Mouse (Mus musculus) midbrain, embryonic 16.5 days (tissue): ENCODE results near the gene Eef1b2. TPM values are rescaled to one million over a fixed set of nuclear protein-coding genes. Genes with fewer than 3 reads are reported as not detected.

ENCODE experiments used
- ATAC-seq: fragments of 200-750 bp; cut with Nextera tagmentation; 2 replicates; pipeline ENCODE4 v1.8.0; 2017; ENCODE audit warnings: moderate TSS enrichment
- H3K27ac ChIP-seq: fragments of 300-500 bp; sonication (generic); 2 replicates; pipeline ENCODE4 v1.5.1; 2014; ENCODE audit warnings: mild to moderate bottlenecking, low read length, mixed read lengths
- H3K27me3 ChIP-seq: fragments of 300-500 bp; sonication (generic); 2 replicates; pipeline ENCODE4 v1.6.1; 2014; ENCODE audit warnings: low read depth, low read length, mixed read lengths; ENCODE audit not compliant: control insufficient read depth, insufficient read depth
- H3K36me3 ChIP-seq: fragments of 300-500 bp; sonication (generic); 2 replicates; pipeline ENCODE4 v1.6.1; 2014; ENCODE audit warnings: mild to moderate bottlenecking, low read length, moderate library complexity, mixed read lengths; ENCODE audit not compliant: control insufficient read depth, insufficient read depth
- H3K4me1 ChIP-seq: fragments of 300-500 bp; sonication (generic); 2 replicates; pipeline ENCODE4 v1.6.1; 2014; ENCODE audit warnings: mild to moderate bottlenecking, low read length, mixed read lengths; ENCODE audit not compliant: control insufficient read depth, insufficient read depth
- H3K4me2 ChIP-seq: fragments of 300-500 bp; sonication (generic); 2 replicates; pipeline ENCODE4 v1.6.1; 2014; ENCODE audit warnings: mild to moderate bottlenecking, low read length, mixed read lengths
- H3K4me3 ChIP-seq: fragments of 300-500 bp; sonication (generic); 2 replicates; pipeline ENCODE4 v1.5.1; 2014; ENCODE audit warnings: low read depth, mild to moderate bottlenecking, low read length, moderate library complexity, mixed read lengths
- H3K9ac ChIP-seq: fragments of 300-500 bp; sonication (generic); 2 replicates; pipeline ENCODE4 v1.6.1; 2014; ENCODE audit warnings: low read depth, low read length, mixed read lengths
- H3K9me3 ChIP-seq: fragments of 300-500 bp; sonication (generic); replicated peaks from 2 replicates; pipeline ENCODE4 v1.6.1; 2014; ENCODE audit warnings: mild to moderate bottlenecking, low read length, mixed read lengths; ENCODE audit not compliant: control insufficient read depth, poor library complexity, severe bottlenecking
- WGBS: fragments of 180-500 bp; shearing (Covaris S2); extraction: QIAGEN DNeasy Blood & Tissue Kit; methylation state at CpG from one replicate; pipeline ENCODE4 v1.1.7; 2014; 5-methylcytosine and 5-hydroxymethylcytosine counted together
- polyA plus RNA-seq: library from polyadenylated mRNA; unstranded; fragments of >200 nt; fragmentation: Nextera tagmentation; extraction: Ambion mirVana; gene quantifications from 2 replicates; pipeline ENCODE4 v1.2.1, GENCODE M21; 2015

The Eef1b2 gene
- polyA plus RNA-seq, 1 experiment from 2014 or later: 433 TPM

- Histone ChIP-seq H3K9me3 (no peaks in the 10 kb centered on the region; the same call in 1 of the 2 replicates), H3K27ac (no peak overlapping the region), H3K9ac (no peak overlapping the region), H3K27me3 (no peaks in the 10 kb centered on the region), H3K4me3 (no peak overlapping the region), H3K4me1 (peaks cover 16% of the 10 kb centered on the region), H3K4me2 (no peak overlapping the region), H3K36me3 (no peaks in the 10 kb centered on the region)
- 85% methylated on average over 1 of the region's 1 CpGs for WGBS
- ATAC-seq: no peak
Measured at GRCm38 (mm10) chr1:63201672-63202071, 25.0 kb downstream of the Eef1b2 start.

GRCm38 (mm10) chr1:63203471-63203870, 26.8 kb downstream of the Eef1b2 start:
- peak overlapping the region; percentile 3; the same call in 1 of the 2 replicates for H3K9ac ChIP-seq

GRCm38 (mm10) chr1:63203950-63204659, 27.5 kb downstream of the Eef1b2 start:
- ATAC-seq: peak; percentile 90
- Histone ChIP-seq H3K4me3 (no peak overlapping the region), H3K27me3 (no peaks in the 10 kb centered on the region), H3K4me1 (peaks cover 16% of the 10 kb centered on the region), H3K4me2 (no peak overlapping the region), H3K27ac (peak overlapping the region; percentile 83), H3K36me3 (no peaks in the 10 kb centered on the region), H3K9ac (peak overlapping the region; percentile 6; the same call in 1 of the 2 replicates), H3K9me3 (no peaks in the 10 kb centered on the region; the same call in 1 of the 2 replicates)
- 4% methylated on average over 7 of the region's 7 CpGs for WGBS

More at GRCm38 (mm10) chr1:63203471-63203870, 26.8 kb downstream of the Eef1b2 start:
- no peaks in the 10 kb centered on the region for H3K36me3 ChIP-seq
- H3K9me3 ChIP-seq: no peaks in the 10 kb centered on the region; the same call in 1 of the 2 replicates
- ATAC-seq: peak; percentile 58
- H3K4me1 ChIP-seq: peaks cover 16% of the 10 kb centered on the region
- WGBS: 77% methylated on average over 1 of the region's 1 CpGs
- H3K4me3 ChIP-seq: no peak overlapping the region
- H3K4me2 ChIP-seq: no peak overlapping the region
- H3K27ac ChIP-seq: peak overlapping the region; percentile 83
- no peaks in the 10 kb centered on the region for H3K27me3 ChIP-seq

GRCm38 (mm10) chr1:63204660-63205394, 28.2 kb downstream of the Eef1b2 start:
- Histone ChIP-seq H3K4me1 (peaks cover 16% of the 10 kb centered on the region), H3K36me3 (no peaks in the 10 kb centered on the region), H3K4me3 (no peak overlapping the region), H3K9ac (peak overlapping the region; percentile 6; the same call in 1 of the 2 replicates), H3K27ac (peak overlapping the region; percentile 83), H3K4me2 (no peak overlapping the region), H3K27me3 (no peaks in the 10 kb centered on the region), H3K9me3 (no peaks in the 10 kb centered on the region; the same call in 1 of the 2 replicates)
- 7% methylated on average over 7 of the region's 7 CpGs for WGBS
- ATAC-seq: 0 out of 2 replicates have a peak, but pooled peaks have one; percentile 32

- Histone ChIP-seq H3K4me3 (no peak overlapping the region), H3K9ac (no peak overlapping the region), H3K27me3 (no peaks in the 10 kb centered on the region), H3K4me1 (peaks cover 16% of the 10 kb centered on the region), H3K4me2 (no peak overlapping the region), H3K27ac (no peak overlapping the region), H3K36me3 (no peaks in the 10 kb centered on the region), H3K9me3 (no peaks in the 10 kb centered on the region)
- ATAC-seq: no peak
- WGBS: 84% methylated on average over 3 of the region's 3 CpGs
Measured at GRCm38 (mm10) chr1:63207607-63208006, 31.0 kb downstream of the Eef1b2 start.

- Histone ChIP-seq H3K36me3 (no peaks in the 10 kb centered on the region), H3K9me3 (no peaks in the 10 kb centered on the region), H3K4me2 (no peak overlapping the region), H3K4me1 (peaks cover 16% of the 10 kb centered on the region), H3K9ac (no peak overlapping the region), H3K4me3 (no peak overlapping the region), H3K27ac (no peak overlapping the region), H3K27me3 (no peaks in the 10 kb centered on the region)
- WGBS: 17% methylated on average over 6 of the region's 6 CpGs
- no peak for ATAC-seq
Measured at GRCm38 (mm10) chr1:63209861-63210529, 33.4 kb downstream of the Eef1b2 start.

- H3K36me3 ChIP-seq: no peaks in the 10 kb centered on the region
- WGBS: 10% methylated on average over 22 of the region's 22 CpGs
- peak overlapping the region; percentile 25 for H3K4me3 ChIP-seq
- peaks cover 16% of the 10 kb centered on the region for H3K4me1 ChIP-seq
- H3K27me3 ChIP-seq: no peaks in the 10 kb centered on the region
- H3K9ac ChIP-seq: peak overlapping the region; percentile 32
- peak overlapping the region; percentile 63 for H3K27ac ChIP-seq
- peak overlapping the region; percentile 45 for H3K4me2 ChIP-seq
- ATAC-seq: peak; percentile 70
- H3K9me3 ChIP-seq: no peaks in the 10 kb centered on the region
Measured at GRCm38 (mm10) chr1:63213478-63214270, 37.0 kb downstream of the Eef1b2 start.

GRCm38 (mm10) chr1:63214271-63214558, 37.6 kb downstream of the Eef1b2 start, which contains the start of gene Gpr1:
Gene Gpr1, minus strand, starts transcription at chr1:63214543.
- 36% methylated on average over 3 of the region's 3 CpGs for WGBS
- Histone ChIP-seq H3K4me1 (peaks cover 16% of the 10 kb centered on the region), H3K36me3 (no peaks in the 10 kb centered on the region), H3K9me3 (no peaks in the 10 kb centered on the region), H3K9ac (peak within 1 kb of the TSS; percentile 32), H3K27me3 (no peaks in the 10 kb centered on the region), H3K4me2 (peak within 1 kb of the TSS; percentile 45), H3K27ac (peak within 1 kb of the TSS; percentile 63), H3K4me3 (peak within 1 kb of the TSS; percentile 25)
- ATAC-seq: no peak
